Mouse (Mus musculus) stomach, embryonic 15.5 days (tissue): ENCODE data around the gene Pipox. TPM values are rescaled to one million over a fixed set of nuclear protein-coding genes. Genes with fewer than 3 reads are reported as not detected.

ENCODE experiments used
- ATAC-seq: fragments of 200-750 bp; cut with Nextera tagmentation; 2 replicates; pipeline ENCODE4 v1.8.0; 2017; ENCODE audit warnings: low read depth, moderate number of reproducible peaks, moderate TSS enrichment; ENCODE audit not compliant: insufficient read depth, low FRiP score
- H3K27ac ChIP-seq: fragments of 300-500 bp; sonication (generic); 2 replicates; pipeline ENCODE4 v1.5.1; 2015; ENCODE audit warnings: mild to moderate bottlenecking, inconsistent platforms
- H3K27me3 ChIP-seq: fragments of 300-500 bp; sonication (generic); replicated peaks from 2 replicates; pipeline ENCODE4 v1.6.1; 2015; ENCODE audit warnings: inconsistent platforms
- H3K36me3 ChIP-seq: fragments of 300-500 bp; sonication (generic); 2 replicates; pipeline ENCODE4 v1.6.1; 2015; ENCODE audit warnings: inconsistent platforms
- H3K4me1 ChIP-seq: fragments of 300-500 bp; sonication (generic); 2 replicates; pipeline ENCODE4 v1.6.1; 2015; ENCODE audit warnings: inconsistent platforms
- H3K4me2 ChIP-seq: fragments of 300-500 bp; sonication (generic); 2 replicates; pipeline ENCODE4 v1.6.1; 2015; ENCODE audit warnings: mild to moderate bottlenecking, inconsistent platforms
- H3K4me3 ChIP-seq: fragments of 300-500 bp; sonication (generic); replicated peaks from 2 replicates; pipeline ENCODE4 v1.5.1; 2015; ENCODE audit warnings: inconsistent platforms
- H3K9ac ChIP-seq: fragments of 300-500 bp; sonication (generic); 2 replicates; pipeline ENCODE4 v1.6.1; 2015; ENCODE audit warnings: inconsistent platforms
- H3K9me3 ChIP-seq: fragments of 300-500 bp; sonication (generic); 2 replicates; pipeline ENCODE4 v1.6.1; 2016; ENCODE audit warnings: inconsistent platforms
- WGBS: fragments of 180-500 bp; shearing (Covaris S2); methylation state at CpG from one replicate; pipeline ENCODE4 v1.1.7; 2015; 5-methylcytosine and 5-hydroxymethylcytosine counted together
- polyA plus RNA-seq: library from polyadenylated mRNA; unstranded; fragments of >200 nt; fragmentation: Nextera tagmentation; extraction: Ambion mirVana; gene quantifications from 2 replicates; pipeline ENCODE4 v1.2.1, GENCODE M21; 2015

Gene Pipox
- polyA plus RNA-seq, 1 experiment from 2014 or later, result 16.4 TPM

GRCm38 (mm10) chr11:77836290-77836689 lies 57.6 kb downstream of the Pipox start:
- no peak for ATAC-seq
- Histone ChIP-seq H3K9me3 (no peaks in the 10 kb centered on the region), H3K27me3 (no peaks in the 10 kb centered on the region), H3K4me2 (no peak overlapping the region), H3K4me3 (no peak overlapping the region), H3K36me3 (no peaks in the 10 kb centered on the region), H3K27ac (peak overlapping the region; percentile 66), H3K4me1 (peaks cover 3% of the 10 kb centered on the region), H3K9ac (no peak overlapping the region)
- 71% methylated on average over 5 of the region's 5 CpGs for WGBS

DNA sequence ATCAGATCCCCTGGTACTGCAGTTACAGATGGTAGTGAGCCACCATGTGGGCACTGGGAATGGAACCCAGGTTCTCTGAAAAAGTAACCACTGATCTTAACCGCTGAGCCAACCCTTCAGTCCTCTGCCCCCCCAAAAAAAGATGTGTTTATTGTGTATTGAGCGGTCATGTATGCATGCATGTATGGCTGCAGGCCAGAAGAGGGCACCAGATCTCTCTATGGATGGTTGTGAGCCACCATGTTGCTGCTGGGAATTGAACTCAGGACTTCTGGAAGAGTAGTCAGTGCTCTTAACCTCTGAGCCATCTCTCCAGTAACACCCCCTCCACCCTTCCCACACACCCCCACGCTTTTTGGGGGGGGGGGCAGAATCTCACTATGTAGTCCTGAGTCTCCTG lies 58.8 kb downstream of the Pipox start:
- H3K9ac ChIP-seq, result no peak overlapping the region
- no peak for ATAC-seq
- H3K4me3 ChIP-seq, result no peak overlapping the region
- H3K4me2 ChIP-seq, result no peak overlapping the region
- H3K9me3 ChIP-seq, result no peaks in the 10 kb centered on the region
- H3K4me1 ChIP-seq, result peaks cover 3% of the 10 kb centered on the region
- 85% methylated on average over 3 of the region's 3 CpGs for WGBS
- H3K27me3 ChIP-seq, result no peaks in the 10 kb centered on the region
- H3K27ac ChIP-seq, result no peak overlapping the region
- no peaks in the 10 kb centered on the region; the same call in 1 of the 2 replicates for H3K36me3 ChIP-seq

DNA sequence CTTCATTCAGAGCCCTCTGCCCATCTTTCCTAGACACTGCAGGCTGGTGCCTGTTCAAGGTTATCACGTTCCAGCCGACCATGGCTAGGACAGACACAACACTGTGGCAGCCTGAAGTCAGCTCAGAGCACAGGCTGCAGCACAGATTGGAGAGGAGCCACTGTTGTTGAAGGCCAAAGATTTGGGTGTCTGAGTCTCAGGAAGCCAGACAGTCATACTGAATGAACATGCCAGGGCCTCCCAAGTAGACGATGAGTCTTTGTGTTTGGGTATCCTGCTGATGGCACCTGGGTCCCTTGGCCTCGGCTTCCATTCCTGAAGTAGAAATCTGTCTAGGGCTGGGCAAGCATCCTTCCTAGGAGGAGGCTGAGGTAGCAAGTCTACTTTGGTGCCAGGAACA lies 61.4 kb downstream of the Pipox start:
- Histone ChIP-seq H3K4me2 (no peak overlapping the region), H3K27me3 (no peaks in the 10 kb centered on the region), H3K36me3 (no peaks in the 10 kb centered on the region; the same call in 1 of the 2 replicates), H3K9ac (no peak overlapping the region), H3K27ac (no peak overlapping the region), H3K4me3 (no peak overlapping the region), H3K4me1 (peaks cover 3% of the 10 kb centered on the region), H3K9me3 (no peaks in the 10 kb centered on the region)
- 86% methylated on average over 4 of the region's 4 CpGs for WGBS
- no peak for ATAC-seq

- Histone ChIP-seq H3K27me3 (no peaks in the 10 kb centered on the region), H3K36me3 (no peaks in the 10 kb centered on the region; the same call in 1 of the 2 replicates), H3K27ac (no peak overlapping the region), H3K9me3 (no peaks in the 10 kb centered on the region), H3K9ac (no peak overlapping the region), H3K4me2 (no peak overlapping the region), H3K4me3 (no peak overlapping the region), H3K4me1 (no peaks in the 10 kb centered on the region; the same call in 1 of the 2 replicates)
- 64% methylated on average over 7 of the region's 7 CpGs for WGBS
- no peak for ATAC-seq
Measured at GRCm38 (mm10) chr11:77830875-77831274, 63.0 kb downstream of the Pipox start.

Other genes starting within 250 kb of the Pipox start
- gene Nufip2, start 207.9 kb downstream of the Pipox start, polyA plus RNA-seq, result 4.9 and 5.0 TPM in 2 replicates
- gene Cryba1, start 168.8 kb downstream of the Pipox start, polyA plus RNA-seq, result 0.13 TPM in 1 of 2 replicates, not detected in the other
- gene Myo18a, start 130.8 kb downstream of the Pipox start, polyA plus RNA-seq, result 29.7 and 29.9 TPM in 2 replicates
- 1.5 and 1.6 TPM in 2 replicates for gene Gm10277, start 106.3 kb downstream of the Pipox start, polyA plus RNA-seq
- 1.7 and 1.8 TPM in 2 replicates for gene Sez6, start 36.7 kb upstream of the Pipox start, polyA plus RNA-seq
- gene Phf12, start 88.7 kb upstream of the Pipox start, polyA plus RNA-seq, result 13.4 and 18.0 TPM in 2 replicates
- gene Dhrs13, start 138.2 kb upstream of the Pipox start, polyA plus RNA-seq, result 17.3 and 19.4 TPM in 2 replicates
- 54.1 and 60.5 TPM in 2 replicates for gene Flot2, start 143.8 kb upstream of the Pipox start, polyA plus RNA-seq
- gene Eral1, start 186.3 kb upstream of the Pipox start, polyA plus RNA-seq, result 26.5 and 30.6 TPM in 2 replicates
- gene Fam222b, start 200.6 kb upstream of the Pipox start, polyA plus RNA-seq, result 10.2 and 10.6 TPM in 2 replicates